Mouse (Mus musculus): Measurements from ENCODE around the gene Plpp2.

DNA sequence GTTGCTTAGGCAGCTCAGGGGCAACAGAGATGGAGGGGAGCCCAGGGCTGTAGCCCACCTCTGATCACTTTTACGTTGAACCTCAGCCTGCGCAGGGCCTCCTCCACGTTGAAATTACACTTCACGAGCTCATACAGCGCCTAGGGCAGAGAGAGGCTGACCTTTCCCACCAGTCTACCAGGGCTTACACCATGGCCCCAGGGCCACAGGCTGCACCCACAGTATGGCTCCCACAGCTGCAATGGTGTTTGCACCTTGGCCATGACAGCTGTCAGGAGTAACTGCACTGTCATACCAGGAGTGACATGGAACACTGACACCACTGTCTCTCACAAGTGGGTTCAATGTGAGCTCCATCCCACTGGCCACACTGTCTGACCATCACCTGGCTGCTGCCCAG, 11.0 kb upstream of the Plpp2 start:
- TF ChIP-seq USF1 (IDR thresholded peaks at IDR 0.05; ENCODE audit: low read depth) (no peak), POLR2AphosphoS2 (IDR thresholded peaks at IDR 0.05; ENCODE audit: insufficient read length, low read depth) (no peak), MAX (IDR thresholded peaks at IDR 0.05; ENCODE audit: low read depth) (no peak), POLR2A (IDR thresholded peaks at IDR 0.05; ENCODE audit: insufficient read length, low read depth) (no peak), MYOD1 (IDR thresholded peaks at IDR 0.05; ENCODE audit: control insufficient read depth in 1 of 3, insufficient read length in 2 of 3, low read depth in 2 of 3) (no peak), REST (IDR thresholded peaks at IDR 0.05; ENCODE audit: insufficient read depth, insufficient read length) (no peak), MYOG (IDR thresholded peaks at IDR 0.05; ENCODE audit: control insufficient read depth in 1 of 3, insufficient read depth in 1 of 3, insufficient read length in 2 of 3, low read depth in 2 of 3) (no peak), TCF12 (IDR thresholded peaks at IDR 0.05; ENCODE audit: insufficient read depth, poor library complexity, severe bottlenecking) (no peak), CEBPB (IDR thresholded peaks at IDR 0.05; ENCODE audit: insufficient read depth, poor library complexity, severe bottlenecking) (no peak), TCF3 (IDR thresholded peaks at IDR 0.05; ENCODE audit: insufficient read length, low read depth) (no peak), E2F4 (IDR thresholded peaks at IDR 0.05; ENCODE audit: insufficient read depth) (no peak)

Data from myocyte (in vitro differentiated cells).